Mouse (Mus musculus) heart, adult 2 months (tissue): ENCODE measurements at regions not wholly inside any gene's neighbourhood (a gene's known extent, or its start where the extent isn't known, plus 50 kb on each side); places are given as distances from the start of the nearest gene placed in this dataset.

ENCODE experiments used
- DNase-seq, 2 experiments: peaks; one replicate each; pipeline ENCODE4 v3.0.0; 2021
- H3K27ac ChIP-seq: fragments of 200-600 bp; 2 replicates; pipeline ENCODE4 v1.8.1; 2022
- H3K27me3 ChIP-seq: fragments of 200-500 bp; 2 replicates; pipeline ENCODE4 v1.6.1; 2012; ENCODE audit warnings: mild to moderate bottlenecking, low read length, inconsistent platforms, mixed read lengths; ENCODE audit not compliant: control insufficient read depth, insufficient read depth
- H3K36me3 ChIP-seq: fragments of 200-500 bp; 2 replicates; pipeline ENCODE4 v1.6.1; 2012; ENCODE audit warnings: low read length, inconsistent platforms; ENCODE audit not compliant: control insufficient read depth, insufficient read depth
- H3K4me1 ChIP-seq: fragments of 200-500 bp; 2 replicates; pipeline ENCODE4 v1.6.1; 2011; ENCODE audit warnings: low read length; ENCODE audit not compliant: control insufficient read depth, insufficient read depth
- H3K4me3 ChIP-seq: fragments of 200-600 bp; 2 replicates; pipeline ENCODE4 v1.8.1; 2022
- H3K79me2 ChIP-seq: fragments of 200-500 bp; replicated peaks from 2 replicates; pipeline ENCODE4 v1.6.1; 2012; ENCODE audit warnings: mild to moderate bottlenecking, inconsistent platforms, low read length, moderate library complexity, mixed read lengths; ENCODE audit not compliant: control insufficient read depth, insufficient read depth
- H3K9ac ChIP-seq: fragments of 200-500 bp; 2 replicates; pipeline ENCODE4 v1.6.1; 2012; ENCODE audit warnings: low read depth, mild to moderate bottlenecking, control low read depth, inconsistent platforms, low read length, mixed read lengths
- CTCF ChIP-seq: fragments of 200-600 bp; IDR thresholded peaks from 2 replicates; pipeline ENCODE4 v1.8.1; 2022; ENCODE audit warnings: antibody characterized with exemption, mild to moderate bottlenecking, moderate library complexity
- EP300 ChIP-seq: fragments of 200-500 bp; IDR thresholded peaks from 2 replicates; pipeline ENCODE4 v1.6.1; 2011; ENCODE audit warnings: low read depth, low read length, control low read depth; ENCODE audit not compliant: insufficient read depth
- POLR2A ChIP-seq: fragments of 200-500 bp; IDR thresholded peaks from 2 replicates; pipeline ENCODE4 v1.6.1; 2011; ENCODE audit warnings: mild to moderate bottlenecking, low read depth, low read length, control low read depth; ENCODE audit not compliant: insufficient read depth
- WGBS: fragments of 180-500 bp; shearing (Covaris S2); methylation state at CpG from one replicate; pipeline ENCODE4 v1.1.7; 2018; 5-methylcytosine and 5-hydroxymethylcytosine counted together
- intact Hi-C: fragments of 180-260 bp; cut with DNase I; formaldehyde crosslinking; loops from one replicate; pipeline ENCODE4 v1.15.1; 2025

GRCm38 (mm10) chr15:96752062-96752358, 52.5 kb upstream of the Slc38a2 start:
- Histone ChIP-seq H3K9ac (no peak overlapping the region), H3K27me3 (no peaks in the 10 kb centered on the region), H3K4me1 (peaks cover 8% of the 10 kb centered on the region), H3K79me2 (no peaks in the 10 kb centered on the region), H3K36me3 (no peaks in the 10 kb centered on the region), H3K27ac (peak overlapping the region; percentile 95), H3K4me3 (no peak overlapping the region)
- intact Hi-C loops, result loop anchor here (5.0 kb wide), 2 partner anchors 40 to 185 kb away; no protein-coding TSS in a partner anchor
- WGBS, result 58% methylated on average over 3 of the region's 3 CpGs
- TF ChIP-seq EP300 (no peak), CTCF (no peak), POLR2A (no peak)
- no peak for DNase-seq

DNA sequence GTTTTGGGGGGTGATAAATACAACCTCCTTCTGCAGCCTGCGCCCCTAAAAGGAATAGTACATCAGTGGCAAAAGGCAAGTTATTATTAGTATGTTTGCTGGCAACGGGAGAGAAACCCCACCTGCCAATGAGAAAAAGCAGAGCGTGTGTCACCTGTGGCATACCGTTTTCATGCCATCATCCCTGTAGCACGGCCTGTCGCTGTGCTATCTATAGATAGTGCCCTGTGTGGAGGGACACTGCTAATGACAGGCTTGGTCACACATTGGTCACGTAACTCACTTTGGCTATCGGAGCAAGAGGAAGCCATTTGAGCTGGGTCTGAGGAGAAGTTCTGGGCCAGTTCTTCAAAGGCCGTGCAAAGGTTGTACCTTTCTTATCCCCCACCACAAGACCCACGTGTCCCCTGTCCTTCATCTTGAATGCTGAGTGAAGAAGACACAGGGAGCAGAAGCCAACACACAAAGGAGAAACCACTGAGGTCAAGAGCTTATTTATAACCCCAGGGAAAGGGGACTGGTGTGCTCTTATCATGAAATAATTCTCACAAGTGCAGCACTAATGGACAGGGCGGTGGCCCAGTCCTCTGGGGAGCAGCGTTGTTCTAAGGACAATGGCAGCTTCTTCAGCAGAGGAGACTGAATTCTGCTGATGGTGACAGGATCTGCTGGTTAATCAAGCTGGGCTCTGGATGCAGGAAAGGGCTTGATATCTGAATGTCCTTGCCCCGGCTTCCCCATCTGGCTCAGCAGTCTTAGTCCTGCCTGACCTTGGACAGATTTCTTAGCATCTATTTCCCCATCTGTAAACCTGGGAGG, 51.9 kb upstream of the Slc38a2 start:
- TF ChIP-seq CTCF (no peak), EP300 (peak; percentile 97), POLR2A (no peak)
- WGBS, result 50% methylated on average over 13 of the region's 13 CpGs
- H3K27me3 ChIP-seq, result no peaks in the 10 kb centered on the region
- intact Hi-C loops, result loop anchor here (5.0 kb wide), 2 partner anchors 41 to 186 kb away; no protein-coding TSS in a partner anchor
- peak overlapping the region; percentile 95 for H3K27ac ChIP-seq
- H3K4me1 ChIP-seq, result peaks cover 7% of the 10 kb centered on the region
- peak overlapping the region; percentile 27; the same call in 1 of the 2 replicates for H3K9ac ChIP-seq
- H3K79me2 ChIP-seq, result no peaks in the 10 kb centered on the region
- H3K4me3 ChIP-seq, result no peak overlapping the region
- peak in 1 of 2 experiments; percentile 75 for DNase-seq
- H3K36me3 ChIP-seq, result no peaks in the 10 kb centered on the region

DNA sequence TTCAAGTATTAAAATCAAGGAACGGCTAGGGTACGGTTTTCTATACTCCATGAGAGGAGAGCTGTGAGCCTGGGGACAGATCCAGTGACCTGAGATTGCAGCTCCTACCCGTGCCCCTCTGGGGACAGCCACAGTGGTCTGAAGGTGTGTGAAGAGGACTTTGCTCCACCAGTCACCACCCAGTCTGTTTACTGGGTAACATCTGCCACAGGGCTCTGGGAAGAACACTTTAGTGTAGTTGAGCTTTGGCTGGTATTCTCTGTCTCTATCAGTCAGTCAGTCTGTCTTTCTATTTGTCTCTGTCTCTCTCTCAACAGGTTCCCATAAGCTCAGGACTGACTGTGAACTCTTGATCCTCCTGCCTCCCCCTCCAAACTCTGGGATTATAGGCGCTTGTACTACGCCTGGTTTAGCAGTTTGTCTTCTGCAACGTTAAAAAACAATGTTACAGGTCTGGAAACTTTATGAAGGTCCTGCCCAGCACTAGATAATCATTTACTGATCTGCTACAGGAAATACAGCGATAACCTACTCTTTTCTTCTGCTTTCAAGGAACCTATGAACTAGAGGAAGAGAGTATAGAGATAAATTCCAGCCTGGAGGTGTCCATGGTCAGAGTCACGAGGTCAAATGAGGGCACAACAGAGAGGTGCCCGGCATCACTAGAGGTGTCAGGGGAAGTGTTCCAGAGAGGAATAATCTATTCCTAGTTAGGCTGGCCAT, 50.2 kb upstream of the Slc38a2 start:
- Histone ChIP-seq H3K9ac (peak overlapping the region; percentile 69), H3K36me3 (no peaks in the 10 kb centered on the region), H3K4me1 (peaks cover 6% of the 10 kb centered on the region), H3K27me3 (no peaks in the 10 kb centered on the region), H3K27ac (peak overlapping the region; percentile 95), H3K4me3 (peak overlapping the region; percentile 12; the same call in 1 of the 2 replicates), H3K79me2 (no peaks in the 10 kb centered on the region)
- intact Hi-C loops, result loop anchor here (5.0 kb wide), 3 partner anchors 37 to 188 kb away; no protein-coding TSS in a partner anchor
- TF ChIP-seq POLR2A, result no peak
- 0 out of 2 replicates have a peak, but pooled peaks have one; percentile 20 for TF ChIP-seq EP300
- 45% methylated on average over 9 of the region's 9 CpGs for WGBS
- no peak for DNase-seq
